Comparison of ENCODE assay signal across 8 mouse cellular contexts in genomic region chr7:100009640-100010039, GRCm38 (mm10). TPM values are rescaled to one million over a fixed set of nuclear protein-coding genes. Genes with fewer than 3 reads are reported as not detected.
DNase-seq lines count a peak whose midpoint lies in the region; ATAC-seq and TF ChIP-seq lines count a peak whose summit lies in the region.

No protein-coding gene starts in this region.

- H3K79me2 ChIP-seq in C2C12 (ENCODE audit: control insufficient read depth, insufficient read depth), result no peaks in the 10 kb centered on the region

- no peak overlapping the region for H3K4me3 ChIP-seq in C2C12 (ENCODE audit: insufficient read depth, poor library complexity, severe bottlenecking)
- H3K4me3 ChIP-seq in heart, postnatal 0 days (ENCODE audit: low read depth, low read length), result no peak overlapping the region
- no peak overlapping the region for H3K4me3 ChIP-seq in lung, adult 2 months (replicated peaks; ENCODE audit: extremely low read depth, low read depth, low read length)

- ATAC-seq in heart, postnatal 0 days (ENCODE audit: insufficient read depth, low read depth), result no peak

- peak; percentile 87 for DNase-seq in ZHBTc4 (ENCODE audit: low read depth, low spot score)
- peak; percentile 87 for DNase-seq in embryo, embryonic 11 days
- peak; percentile 55 for DNase-seq in heart, postnatal 0 days (ENCODE audit: low spot score)
- peak; percentile 68 for DNase-seq in layer of hippocampus, adult 11-12 months (ENCODE audit: low spot score)
- peak; percentile 58 for DNase-seq in lung, adult 2 months
- peak; percentile 86 for DNase-seq in retina, embryonic 14.5 days (ENCODE audit: low spot score)
- peak; percentile 78 to 81 for DNase-seq in thymus, postnatal 36 days

- H3K27ac ChIP-seq in heart, postnatal 0 days (ENCODE audit: low read depth), result no peak overlapping the region

- H3K9me3 ChIP-seq in heart, postnatal 0 days (replicated peaks; ENCODE audit: control insufficient read depth, low read length), result no peaks in the 10 kb centered on the region

- TF ChIP-seq CTCF in C2C12 (IDR thresholded peaks at IDR 0.05; ENCODE audit: control insufficient read depth, insufficient read depth, insufficient read length), result peak; percentile 62
- TF ChIP-seq CTCF in heart, postnatal 0 days (IDR thresholded peaks at IDR 0.05; ENCODE audit: low read depth), result peak; percentile 74
- TF ChIP-seq CTCF in lung, adult 2 months (IDR thresholded peaks at IDR 0.05; ENCODE audit: insufficient read depth, low read length), result peak; percentile 93

- 0 out of 2 replicates have a peak, but pooled peaks cover 4% of the 10 kb centered on the region for H3K4me1 ChIP-seq in heart, postnatal 0 days (ENCODE audit: control insufficient read depth, insufficient read depth)
- H3K4me1 ChIP-seq in lung, adult 2 months (ENCODE audit: control insufficient read depth, insufficient read depth, low read length), result no peaks in the 10 kb centered on the region

- no peak for TF ChIP-seq EP300 in heart, postnatal 0 days (IDR thresholded peaks at IDR 0.05; ENCODE audit: low read depth)

- no peak overlapping the region for H3K9ac ChIP-seq in heart, postnatal 0 days (replicated peaks; ENCODE audit: low read depth, low read length)

- H3K36me3 ChIP-seq in C2C12 (ENCODE audit: control insufficient read depth, insufficient read depth), result no peaks in the 10 kb centered on the region
- no peaks in the 10 kb centered on the region for H3K36me3 ChIP-seq in heart, postnatal 0 days (replicated peaks; ENCODE audit: control insufficient read depth, insufficient read depth, low read length)

- H3K79me3 ChIP-seq in C2C12 (ENCODE audit: low read depth), result no peaks in the 10 kb centered on the region

- no peak for TF ChIP-seq POLR2A in lung, adult 2 months (IDR thresholded peaks at IDR 0.05; ENCODE audit: borderline replicate concordance, extremely low read depth, low read depth, low read length)

- H3K27me3 ChIP-seq in C2C12 (ENCODE audit: control insufficient read depth, insufficient read depth, insufficient read length), result peaks cover 77% of the 10 kb centered on the region
- peaks cover 55% of the 10 kb centered on the region for H3K27me3 ChIP-seq in heart, postnatal 0 days (ENCODE audit: control insufficient read depth, insufficient read depth, low read length)

- 12% methylated on average over 11 of the region's 11 CpGs for WGBS in heart, postnatal 0 days
- 12% methylated on average over 11 of the region's 11 CpGs for WGBS in lung, adult 2 months

- no peak overlapping the region for H3ac ChIP-seq in C2C12 (ENCODE audit: control insufficient read depth, insufficient read length, low read depth)

- H3K4me2 ChIP-seq in heart, postnatal 0 days (ENCODE audit: low read depth, low read length), result no peak overlapping the region

TF ChIP-seq in C2C12, 6 proteins besides CTCF, POLR2A, EP300 and RAD21:
- TF ChIP-seq FOSL1 (IDR thresholded peaks at IDR 0.05; ENCODE audit: insufficient read depth, low read length, poor library complexity, severe bottlenecking) (no peak), CEBPB (IDR thresholded peaks at IDR 0.05; ENCODE audit: low read depth) (no peak), MAX (IDR thresholded peaks at IDR 0.05) (no peak), MYOD1 (IDR thresholded peaks at IDR 0.05; ENCODE audit: control insufficient read depth, insufficient read length, low read depth) (peak; percentile 74)

RNA-seq across cellular contexts. Expression of gene Chrdl2, which starts 3.7 kb away (rescaled TPM):
- polyA plus RNA-seq in C2C12 (2012; fragmentation: generic; extraction: Trizol), result not detected
- not detected in 2 replicates for total RNA-seq in heart, postnatal 0 days (2014; rRNA removed; ENCODE audit: low replicate concordance)
- 0.12 and 0.15 TPM in 2 replicates for polyA plus RNA-seq in heart, postnatal 0 days (2015; fragmentation: Nextera tagmentation; extraction: Ambion mirVana)
- 0.28 and 0.29 TPM in 2 replicates for polyA plus RNA-seq in lung, adult 2 months (2012; rRNA removed)

RNA-seq across cellular contexts. Expression of gene Rnf169, which starts 29.4 kb away (rescaled TPM):
- 3.2 TPM for polyA plus RNA-seq in C2C12 (2012; fragmentation: generic; extraction: Trizol)
- 11.0 and 11.5 TPM in 2 replicates for total RNA-seq in heart, postnatal 0 days (2014; rRNA removed; ENCODE audit: low replicate concordance)
- 2.1 and 2.3 TPM in 2 replicates for polyA plus RNA-seq in heart, postnatal 0 days (2015; fragmentation: Nextera tagmentation; extraction: Ambion mirVana)
- polyA plus RNA-seq in lung, adult 2 months (2012; rRNA removed), result 5.2 and 6.0 TPM in 2 replicates
